Mouse (Mus musculus) kidney, adult 2 months (tissue): ENCODE data around the gene Olfr143.

Source experiments
- CTCF ChIP-seq: fragments of 200-500 bp; conservative IDR thresholded peaks from 2 replicates; pipeline ENCODE4 v1.5.1; 2011; ENCODE audit warnings: low read depth, mild to moderate bottlenecking, control low read depth, low read length, moderate library complexity, mixed read lengths; ENCODE audit not compliant: insufficient read depth, insufficient read length
- POLR2A ChIP-seq: fragments of 200-500 bp; IDR thresholded peaks from one replicate; pipeline ENCODE4 v1.6.1; 2011; ENCODE audit warnings: low read depth, low read length, control low read depth

DNA sequence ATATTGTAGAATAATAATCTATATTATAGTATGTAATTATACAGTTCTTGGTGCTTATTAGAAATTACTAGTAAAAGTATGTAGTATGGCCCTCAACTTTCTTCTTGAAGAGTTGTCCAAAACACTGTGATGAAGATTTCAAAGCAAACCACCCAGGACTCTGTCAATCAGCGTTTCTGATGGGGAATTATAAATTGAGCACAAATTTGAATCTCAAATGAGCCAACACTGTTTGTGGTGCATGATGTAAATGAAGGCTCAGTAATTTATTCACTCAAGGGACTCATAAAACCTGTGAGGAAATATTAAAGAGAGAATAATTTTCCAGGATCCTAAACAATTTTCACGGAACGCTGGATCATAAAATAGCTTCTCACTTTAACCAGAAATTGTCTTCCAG lies 44.5 kb upstream of the Olfr143 start, which contains the start of gene Olfr893:
- TF ChIP-seq POLR2A (no peak), CTCF (no peak)
